32 mouse cellular contexts compared by ENCODE assay signal in the genomic region with DNA sequence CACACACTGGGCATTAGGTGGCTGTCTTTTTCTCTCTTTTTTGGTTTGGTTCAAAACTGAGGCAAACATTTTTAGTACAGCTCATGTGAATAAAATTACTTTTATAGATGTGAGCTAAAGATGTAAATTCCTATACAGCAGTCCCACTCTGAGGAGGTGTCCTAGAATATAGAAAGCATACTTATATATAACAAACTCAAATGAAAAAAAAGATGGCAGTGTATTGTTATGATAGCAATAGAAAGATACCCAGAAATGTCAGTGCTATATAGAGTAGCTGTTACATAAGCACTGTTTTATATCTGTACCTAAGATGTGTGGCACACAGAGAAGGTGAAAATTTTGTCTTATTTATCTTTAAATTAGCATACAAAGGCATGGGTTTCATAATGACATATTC.
"Had no signal": no experiment of that assay in that cellular context is flagged by ENCODE, and none has a peak within 500 bp of the region (broad histone marks: within the 10 kb centered on the region; RNA-seq: fewer than 3 reads in every experiment).

No protein-coding gene starts in this region.

- H3K27ac ChIP-seq: heart, embryonic 13.5 days; heart, embryonic 15.5 days; hindbrain, embryonic 10.5 days; hindbrain, embryonic 12.5 days; hindbrain, embryonic 13.5 days; hindbrain, embryonic 14.5 days; hindbrain, embryonic 15.5 days; hindbrain, postnatal 0 days; intestine, embryonic 15.5 days; kidney, embryonic 15.5 days; kidney, postnatal 0 days; layer of hippocampus, adult 2 months had no signal

- DNase-seq: heart, postnatal 10 days; heart, postnatal 14 days; heart, postnatal 4 days; kidney, adult 11 months; kidney, adult 18-20 months; kidney, adult 2 months; kidney, adult 8-10 months; kidney, adult 9 months; kidney, postnatal 10 days; kidney, postnatal 14 days; kidney, postnatal 25 days; kidney, postnatal 36 days; kidney, postnatal 4 days; layer of hippocampus, adult 9-11 months; layer of hippocampus, postnatal 36 days had no signal

- H3K4me3 ChIP-seq: heart, embryonic 12.5 days; heart, embryonic 13.5 days; heart, embryonic 15.5 days; hindbrain, embryonic 10.5 days; hindbrain, embryonic 12.5 days; hindbrain, embryonic 13.5 days; hindbrain, embryonic 15.5 days; intestine, embryonic 15.5 days; kidney, embryonic 15.5 days; layer of hippocampus, adult 2 months had no signal

- ATAC-seq: hindbrain, embryonic 16.5 days; hindbrain, postnatal 0 days; inflammation-experienced regulatory T-cells, adult 6 months; intestine, embryonic 15.5 days; intestine, embryonic 16.5 days; intestine, postnatal 0 days had no signal

- H3K4me1 ChIP-seq: heart, embryonic 12.5 days; heart, embryonic 13.5 days; heart, embryonic 15.5 days; hindbrain, embryonic 10.5 days; hindbrain, embryonic 12.5 days; hindbrain, embryonic 13.5 days; hindbrain, embryonic 15.5 days; intestine, embryonic 15.5 days; kidney, embryonic 15.5 days had no signal
